Comparison of ENCODE assay signal across 9 mouse cellular contexts in genomic region chrX:134550903-134551302, GRCm38 (mm10). TPM values are rescaled to one million over a fixed set of nuclear protein-coding genes. Genes with fewer than 3 reads are reported as not detected.
DNase-seq lines count a peak whose midpoint lies in the region; ATAC-seq and TF ChIP-seq lines count a peak whose summit lies in the region.
"Had no signal": no experiment of that assay in that cellular context is flagged by ENCODE, and none has a peak within 500 bp of the region (broad histone marks: within the 10 kb centered on the region; RNA-seq: fewer than 3 reads in every experiment).

No protein-coding gene starts in this region.

- H3K4me2 ChIP-seq in hindbrain, embryonic 12.5 days (replicated peaks): no peak overlapping the region
- H3K4me2 ChIP-seq: heart, embryonic 15.5 days had no signal

- 12% methylated on average over 5 of the region's 5 CpGs for WGBS in heart, adult 2 months
- 25% methylated on average over 5 of the region's 5 CpGs for WGBS in hindbrain, embryonic 12.5 days

- no peaks in the 10 kb centered on the region for H3K36me3 ChIP-seq in heart, adult 2 months (ENCODE audit: control insufficient read depth, insufficient read depth, low read length)
- H3K36me3 ChIP-seq in hindbrain, embryonic 12.5 days: no peaks in the 10 kb centered on the region
- H3K36me3 ChIP-seq: heart, embryonic 15.5 days had no signal

- DNase-seq in heart, adult 2 months: peak in 1 of 2 experiments; percentile 2
- no peak for DNase-seq in heart, postnatal 25 days (ENCODE audit: low spot score)
- DNase-seq in right cerebral cortex, postnatal 14 days: peak; percentile 4
- DNase-seq in right cerebral cortex, postnatal 4 days: no peak
- peak; percentile 52 for DNase-seq in c-Kit-positive CD71-positive TER-119-positive erythroid progenitor cells, embryonic 14.5 days (ENCODE audit: low spot score)
- DNase-seq in testis, postnatal 10 days (ENCODE audit: low spot score): no peak

- no peaks in the 10 kb centered on the region for H3K27me3 ChIP-seq in heart, adult 2 months (ENCODE audit: control insufficient read depth, insufficient read depth, low read length)
- H3K27me3 ChIP-seq in hindbrain, embryonic 12.5 days: no peaks in the 10 kb centered on the region
- H3K27me3 ChIP-seq: heart, embryonic 15.5 days had no signal

- H3K4me1 ChIP-seq in heart, adult 2 months (ENCODE audit: control insufficient read depth, insufficient read depth, low read length): peaks cover 2% of the 10 kb centered on the region
- no peaks in the 10 kb centered on the region for H3K4me1 ChIP-seq in hindbrain, embryonic 12.5 days
- H3K4me1 ChIP-seq: heart, embryonic 15.5 days had no signal

- no peak for TF ChIP-seq POLR2A in heart, adult 2 months (IDR thresholded peaks at IDR 0.05; ENCODE audit: insufficient read depth, low read depth, low read length)

- H3K9ac ChIP-seq in heart, adult 2 months (ENCODE audit: low read depth, low read length): no peak overlapping the region
- H3K9ac ChIP-seq in hindbrain, embryonic 12.5 days: no peak overlapping the region
- H3K9ac ChIP-seq: heart, embryonic 15.5 days had no signal

- H3K4me3 ChIP-seq in heart, adult 2 months: no peak overlapping the region
- no peak overlapping the region for H3K4me3 ChIP-seq in hindbrain, embryonic 12.5 days
- H3K4me3 ChIP-seq: heart, embryonic 15.5 days had no signal

- no peak for TF ChIP-seq EP300 in heart, adult 2 months (IDR thresholded peaks at IDR 0.05; ENCODE audit: insufficient read depth, low read depth, low read length)

- no peaks in the 10 kb centered on the region for H3K79me2 ChIP-seq in heart, adult 2 months (replicated peaks; ENCODE audit: control insufficient read depth, insufficient read depth, low read length)

- H3K27ac ChIP-seq in heart, adult 2 months: no peak overlapping the region
- no peak overlapping the region for H3K27ac ChIP-seq in hindbrain, embryonic 12.5 days
- H3K27ac ChIP-seq: heart, embryonic 15.5 days had no signal

- peak; percentile 86 for TF ChIP-seq CTCF in heart, adult 2 months (IDR thresholded peaks at IDR 0.05)

- intact Hi-C loops in heart, adult 2 months (cut with DNase I): no loop called here
- intact Hi-C loops in heart, postnatal 25 days (cut with DNase I): no loop called here

- H3K9me3 ChIP-seq in hindbrain, embryonic 12.5 days (replicated peaks): no peaks in the 10 kb centered on the region
- H3K9me3 ChIP-seq: heart, embryonic 15.5 days had no signal

- peak; percentile 48; the same call in 1 of the 2 replicates for ATAC-seq in hindbrain, embryonic 12.5 days (ENCODE audit: low FRiP score)
- peak; percentile 69; the same call in 1 of the 2 replicates for ATAC-seq in megakaryocyte, adult 5-6 weeks (ENCODE audit: poor library complexity, severe bottlenecking)

RNA-seq across cellular contexts. Expression of gene Timm8a1, which starts 9.2 kb away (rescaled TPM):
- total RNA-seq in heart, adult 2 months (2021): 10 to 100 TPM; 25.0 to 25.1 TPM
- polyA plus RNA-seq in heart, adult 2 months (2012; rRNA removed): 2.5 and 9.8 TPM in 2 replicates
- total RNA-seq in heart, postnatal 25 days (2021): 10 to 100 TPM; 22.6 to 24.7 TPM
- 41.9 and 49.2 TPM in 2 replicates for polyA plus RNA-seq in hindbrain, embryonic 12.5 days (2016; fragmentation: Nextera tagmentation; extraction: Ambion mirVana)
- 37.9 and 39.1 TPM in 2 replicates for total RNA-seq in megakaryocyte, adult 5-6 weeks (2015)
- total RNA-seq in megakaryocyte, adult 5-6 weeks (2017): 43.6 and 45.0 TPM in 2 replicates

RNA-seq across cellular contexts. Expression of gene Btk, which starts 32.5 kb away (rescaled TPM):
- total RNA-seq in heart, adult 2 months (2021): under 1 TPM; 0.94 to 0.98 TPM
- polyA plus RNA-seq in heart, adult 2 months (2012; rRNA removed): 0.56 and 0.80 TPM in 2 replicates
- 1 to 10 TPM; 1.0 to 1.1 TPM for total RNA-seq in heart, postnatal 25 days (2021)
- 0.76 and 0.85 TPM in 2 replicates for polyA plus RNA-seq in hindbrain, embryonic 12.5 days (2016; fragmentation: Nextera tagmentation; extraction: Ambion mirVana)
- total RNA-seq in megakaryocyte, adult 5-6 weeks (2015): 54.9 and 56.9 TPM in 2 replicates
- total RNA-seq in megakaryocyte, adult 5-6 weeks (2017): 57.7 and 63.3 TPM in 2 replicates

RNA-seq across cellular contexts. Expression of gene Rpl36a, which starts 34.6 kb away (rescaled TPM):
- 100 to 1,000 TPM in 1 of 2 experiments, 10 to 100 TPM in 1; 95.2 to 110 TPM for total RNA-seq in heart, adult 2 months (2021)
- polyA plus RNA-seq in heart, adult 2 months (2012; rRNA removed): 96.5 and 124 TPM in 2 replicates
- 100 to 1,000 TPM; 103 to 104 TPM for total RNA-seq in heart, postnatal 25 days (2021)
- polyA plus RNA-seq in hindbrain, embryonic 12.5 days (2016; fragmentation: Nextera tagmentation; extraction: Ambion mirVana): 236 and 276 TPM in 2 replicates
- total RNA-seq in megakaryocyte, adult 5-6 weeks (2015): 854 and 930 TPM in 2 replicates
- total RNA-seq in megakaryocyte, adult 5-6 weeks (2017): 3,467 and 4,087 TPM in 2 replicates

RNA-seq across cellular contexts. Expression of gene Gla, which starts 50.0 kb away (rescaled TPM):
- total RNA-seq in heart, adult 2 months (2021): 1 to 10 TPM; 1.7 TPM
- 0.84 and 1.6 TPM in 2 replicates for polyA plus RNA-seq in heart, adult 2 months (2012; rRNA removed)
- 1 to 10 TPM; 1.6 to 2.1 TPM for total RNA-seq in heart, postnatal 25 days (2021)
- 3.7 and 4.8 TPM in 2 replicates for polyA plus RNA-seq in hindbrain, embryonic 12.5 days (2016; fragmentation: Nextera tagmentation; extraction: Ambion mirVana)
- 11.5 and 11.6 TPM in 2 replicates for total RNA-seq in megakaryocyte, adult 5-6 weeks (2015)
- total RNA-seq in megakaryocyte, adult 5-6 weeks (2017): 16.2 and 17.4 TPM in 2 replicates

RNA-seq across cellular contexts. Expression of gene Hnrnph2, which starts 50.1 kb away (rescaled TPM):
- total RNA-seq in heart, adult 2 months (2021): 10 to 100 TPM; 63.7 to 74.4 TPM
- polyA plus RNA-seq in heart, adult 2 months (2012; rRNA removed): 14.4 and 34.6 TPM in 2 replicates
- 10 to 100 TPM; 61.4 to 75.0 TPM for total RNA-seq in heart, postnatal 25 days (2021)
- 177 and 186 TPM in 2 replicates for polyA plus RNA-seq in hindbrain, embryonic 12.5 days (2016; fragmentation: Nextera tagmentation; extraction: Ambion mirVana)
- total RNA-seq in megakaryocyte, adult 5-6 weeks (2015): 63.0 and 67.6 TPM in 2 replicates
- total RNA-seq in megakaryocyte, adult 5-6 weeks (2017): 122 and 132 TPM in 2 replicates

Comparison
In these comparisons a context has a peak if more than half of its experiments do, and no peak if none do; other contexts are left out.
1. DNase-seq: peak in right cerebral cortex, postnatal 14 days (single experiment) and c-Kit-positive CD71-positive TER-119-positive erythroid progenitor cells, embryonic 14.5 days (single experiment); none in heart, postnatal 25 days (single experiment), right cerebral cortex, postnatal 4 days (single experiment) and testis, postnatal 10 days (single experiment).
2. RNA of gene Btk, which starts 32.5 kb away (total RNA-seq): 54.9 to 63.3 TPM in megakaryocyte, adult 5-6 weeks; 1.0 to 1.1 TPM in heart, postnatal 25 days and 0.94 to 0.98 TPM in heart, adult 2 months; every median in the first group is over 10 times any median in the second.
3. RNA of gene Rpl36a, which starts 34.6 kb away (total RNA-seq): 854 to 4,087 TPM in megakaryocyte, adult 5-6 weeks; 95.2 to 110 TPM in heart, adult 2 months and 103 to 104 TPM in heart, postnatal 25 days; every median in the first group is over 4 times any median in the second.